Mouse (Mus musculus): ENCODE results near the gene Tep1.

Gene Tep1

DNA sequence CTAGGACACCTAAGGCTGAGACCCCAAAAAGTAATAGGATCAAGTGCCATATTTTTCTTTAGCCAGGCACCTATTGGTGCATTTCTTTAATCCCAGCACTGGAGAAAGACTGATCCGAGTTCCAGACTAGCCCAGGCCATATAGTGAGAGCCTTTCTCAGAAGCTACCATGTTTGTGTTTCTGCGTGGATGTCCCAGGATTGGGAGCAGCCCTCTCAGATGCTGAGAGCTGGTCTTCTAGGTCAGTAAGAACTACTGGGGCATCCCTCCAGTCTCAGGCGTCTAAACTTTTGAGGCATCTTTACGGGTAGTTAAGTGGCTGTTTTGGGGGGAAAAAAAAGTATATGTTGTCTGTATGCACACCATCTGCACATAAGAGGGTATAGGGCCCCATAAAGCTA, 74.4 kb downstream of the Tep1 start:
- no peak for DNase-seq (ENCODE audit: extremely low read depth, low read depth)

DNA sequence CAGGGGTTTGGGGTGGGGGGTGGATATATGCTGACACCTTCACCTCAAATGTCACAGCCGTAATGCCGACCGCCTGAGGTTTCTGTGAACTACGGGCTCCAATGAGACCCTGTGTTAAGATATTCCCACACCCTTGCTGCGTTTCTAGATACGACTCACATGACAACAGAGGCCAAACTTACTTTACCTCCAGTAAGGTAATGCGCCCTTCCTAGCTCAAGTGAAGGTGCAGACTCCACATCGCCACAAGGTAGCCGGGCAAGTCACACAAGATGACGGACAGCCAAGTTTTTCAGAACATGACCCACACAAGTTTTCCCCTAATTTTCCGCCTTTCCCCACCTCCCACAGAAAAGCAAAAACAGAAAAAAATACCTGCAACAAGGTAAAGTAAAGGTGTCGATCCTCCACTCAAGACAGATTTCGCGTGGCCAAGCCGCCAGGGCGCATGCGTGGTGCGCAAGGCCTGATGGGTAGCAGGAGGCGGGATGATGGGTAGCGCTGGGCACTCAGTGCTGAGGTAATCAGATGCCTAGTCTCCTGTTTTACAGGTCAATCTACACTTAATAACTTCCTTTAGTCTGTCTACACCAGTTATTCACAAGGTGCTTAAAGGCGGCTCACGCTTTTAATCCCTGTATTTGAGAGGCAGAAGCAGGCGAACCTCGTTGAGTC, 75.0 kb downstream of the Tep1 start:
- DNase-seq (ENCODE audit: extremely low read depth, low read depth) = no peak

- DNase-seq (ENCODE audit: extremely low read depth, low read depth) = no peak
Observed at GRCm38 (mm10) chr14:50788157-50788556, 82.2 kb downstream of the Tep1 start.

DNA sequence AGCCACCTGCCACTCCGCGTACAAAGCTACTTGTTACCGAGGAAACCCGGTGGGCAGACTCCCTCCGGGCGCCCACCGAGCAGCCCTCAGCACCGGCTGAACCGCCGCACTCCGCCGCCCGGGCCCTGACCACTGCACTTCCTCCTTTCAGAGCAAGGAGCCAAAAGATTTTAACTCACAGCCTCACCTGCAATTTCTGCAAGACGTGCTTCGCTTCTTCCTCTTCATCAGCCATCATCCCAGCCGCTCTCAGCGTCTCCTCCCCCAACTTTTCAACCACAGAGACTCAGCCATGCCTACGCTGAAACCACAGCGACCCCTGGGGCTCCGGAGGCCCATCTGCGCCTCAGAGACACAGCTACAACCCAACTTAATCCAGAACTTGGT, 85.1 kb downstream of the Tep1 start, which contains the start of gene Ttc5:
Ttc5 (minus strand) TSS at position 269 of the 387 bp plus-strand sequence.
- peak; percentile 84 for DNase-seq (ENCODE audit: extremely low read depth, low read depth)

DNA sequence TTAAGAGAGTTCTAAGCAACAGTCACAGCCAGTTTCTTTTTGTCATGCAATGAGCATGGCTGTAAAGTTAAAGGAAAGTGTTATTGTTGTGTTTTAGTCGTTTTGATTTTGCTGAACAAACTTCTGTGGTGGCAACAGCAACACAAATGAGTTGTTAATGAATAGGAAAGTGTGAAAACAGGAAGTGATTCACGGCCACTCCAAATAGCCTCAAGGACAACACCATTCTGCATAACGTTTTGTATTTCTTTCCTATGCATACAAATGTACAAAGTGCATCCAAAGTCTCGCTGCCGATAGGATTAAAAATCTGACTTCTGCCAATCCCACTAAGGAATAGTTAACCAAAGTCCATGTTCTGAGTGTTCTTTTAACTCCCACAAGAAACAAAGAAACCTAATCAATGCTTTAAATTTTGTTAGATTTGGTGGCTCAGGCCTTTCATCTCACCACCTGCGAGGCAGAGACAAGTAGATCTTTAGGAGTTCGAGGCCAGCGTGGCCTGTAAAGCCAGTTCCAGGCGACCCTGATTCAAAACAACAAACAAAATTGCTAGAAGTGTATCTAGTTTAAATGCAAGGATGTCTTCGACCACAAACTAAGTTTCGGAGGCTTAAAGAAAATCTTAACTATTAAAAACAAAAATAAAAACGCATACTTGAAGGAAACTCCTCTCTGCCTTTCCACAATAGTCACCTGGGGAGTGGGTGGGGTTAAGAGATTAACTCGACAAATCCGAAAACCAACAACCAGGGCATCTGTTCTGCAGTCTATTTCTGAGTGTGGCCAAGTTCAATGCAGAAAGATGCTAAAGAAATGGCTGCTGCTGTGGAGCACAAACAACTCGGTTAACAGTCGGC, 85.7 kb downstream of the Tep1 start:
- no peak for DNase-seq (ENCODE audit: extremely low read depth, low read depth)

DNA sequence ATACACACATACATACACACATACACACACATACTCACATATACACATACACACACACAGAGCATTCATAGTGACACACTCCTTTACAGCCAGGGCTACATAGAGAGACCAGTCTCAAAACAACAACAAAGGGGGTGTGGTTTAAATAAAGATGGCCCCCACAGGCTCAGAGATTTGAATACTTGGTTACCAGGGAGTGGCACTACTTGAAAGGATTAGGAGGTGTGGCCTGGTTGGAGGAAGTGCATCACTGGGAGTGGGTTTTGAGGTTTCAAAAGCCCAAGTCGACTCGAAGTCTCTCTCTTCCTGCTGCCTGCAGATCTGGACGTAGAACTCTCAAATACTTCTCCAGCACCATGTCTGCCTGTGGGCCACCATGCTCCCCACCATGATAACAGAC, 88.2 kb downstream of the Tep1 start:
- DNase-seq (ENCODE audit: extremely low read depth, low read depth) = no peak
